Comparison of ENCODE assay signal across 8 mouse cellular contexts in genomic region chr4:108032352-108032849, GRCm38 (mm10).
DNase-seq lines count a peak whose midpoint lies in the region; ATAC-seq and TF ChIP-seq lines count a peak whose summit lies in the region.

No protein-coding gene starts in this region.

- TF ChIP-seq POLR2A in lung, adult 2 months (IDR thresholded peaks at IDR 0.05; ENCODE audit: borderline replicate concordance, extremely low read depth, low read depth, low read length): no peak

- H3K36me3 ChIP-seq in kidney, embryonic 16.5 days (ENCODE audit: insufficient read depth, low read length): no peaks in the 10 kb centered on the region
- H3K36me3 ChIP-seq in neural tube, embryonic 14.5 days (ENCODE audit: control insufficient read depth, insufficient read depth, low read length): no peaks in the 10 kb centered on the region

- H3K4me3 ChIP-seq in lung, adult 2 months (replicated peaks; ENCODE audit: extremely low read depth, low read depth, low read length): peak overlapping the region; percentile 66
- peak overlapping the region; percentile 64 for H3K4me3 ChIP-seq in kidney, embryonic 16.5 days (ENCODE audit: low read length)
- H3K4me3 ChIP-seq in neural tube, embryonic 14.5 days (ENCODE audit: low read depth, low read length): peak overlapping the region; percentile 40

- peaks cover 8% of the 10 kb centered on the region for H3K4me1 ChIP-seq in lung, adult 2 months (ENCODE audit: control insufficient read depth, insufficient read depth, low read length)
- peaks cover 19% of the 10 kb centered on the region for H3K4me1 ChIP-seq in kidney, embryonic 16.5 days (ENCODE audit: insufficient read depth, low read length)
- H3K4me1 ChIP-seq in neural tube, embryonic 14.5 days (ENCODE audit: control insufficient read depth, insufficient read depth, low read length): peaks cover 10% of the 10 kb centered on the region

- DNase-seq in lung, adult 2 months: no peak
- no peak for DNase-seq in lung, postnatal 14 days
- DNase-seq in fibroblast of lung, adult 2 months (ENCODE audit: low read depth): peak; percentile 46
- no peak for DNase-seq in urinary bladder, adult 2 months (ENCODE audit: low spot score)
- DNase-seq in adrenal gland, postnatal 36 days: no peak
- no peak for DNase-seq in thymus, postnatal 4 days

- no peak overlapping the region for H3K27ac ChIP-seq in kidney, embryonic 16.5 days (ENCODE audit: low read length)
- no peak overlapping the region for H3K27ac ChIP-seq in neural tube, embryonic 14.5 days (ENCODE audit: low read depth, low read length)

- TF ChIP-seq CTCF in lung, adult 2 months (IDR thresholded peaks at IDR 0.05; ENCODE audit: insufficient read depth, low read length): no peak

- WGBS in lung, adult 2 months: 47% methylated on average over 11 of the region's 11 CpGs
- WGBS in kidney, embryonic 16.5 days: 27% methylated on average over 11 of the region's 11 CpGs
- 30% methylated on average over 11 of the region's 11 CpGs for WGBS in neural tube, embryonic 14.5 days

- no peaks in the 10 kb centered on the region for H3K9me3 ChIP-seq in kidney, embryonic 16.5 days (ENCODE audit: low read length)
- no peaks in the 10 kb centered on the region for H3K9me3 ChIP-seq in neural tube, embryonic 14.5 days (ENCODE audit: control insufficient read depth, low read length)

- H3K4me2 ChIP-seq in kidney, embryonic 16.5 days (replicated peaks; ENCODE audit: low read depth, low read length): peak overlapping the region; percentile 99
- peak overlapping the region; percentile 98 for H3K4me2 ChIP-seq in neural tube, embryonic 14.5 days (ENCODE audit: low read depth, low read length)

- peaks cover 36% of the 10 kb centered on the region for H3K27me3 ChIP-seq in kidney, embryonic 16.5 days (ENCODE audit: insufficient read depth, low read length)
- H3K27me3 ChIP-seq in neural tube, embryonic 14.5 days (ENCODE audit: control insufficient read depth, insufficient read depth, low read length): peaks cover 27% of the 10 kb centered on the region

- ATAC-seq in kidney, embryonic 16.5 days (ENCODE audit: low FRiP score, low TSS enrichment): no peak
- ATAC-seq in neural tube, embryonic 14.5 days (ENCODE audit: low read depth): no peak

- H3K9ac ChIP-seq in kidney, embryonic 16.5 days (replicated peaks; ENCODE audit: low read length): peak overlapping the region; percentile 67
- H3K9ac ChIP-seq in neural tube, embryonic 14.5 days (replicated peaks; ENCODE audit: low read depth, low read length): peak overlapping the region; percentile 39; the same call in 1 of the 2 replicates
